Mouse (Mus musculus): ENCODE results near the gene Bpifb5. TPM values are rescaled to one million over a fixed set of nuclear protein-coding genes. Genes with fewer than 3 reads are reported as not detected.
"Not testable (repeated sequence)": the region's sequence is repeated elsewhere in the genome, so short reads cannot be mapped to it uniquely, and the experiment has no call there.

Bpifb5 gene
- total RNA-seq, 2 experiments from 2014 or later = not detected

DNA sequence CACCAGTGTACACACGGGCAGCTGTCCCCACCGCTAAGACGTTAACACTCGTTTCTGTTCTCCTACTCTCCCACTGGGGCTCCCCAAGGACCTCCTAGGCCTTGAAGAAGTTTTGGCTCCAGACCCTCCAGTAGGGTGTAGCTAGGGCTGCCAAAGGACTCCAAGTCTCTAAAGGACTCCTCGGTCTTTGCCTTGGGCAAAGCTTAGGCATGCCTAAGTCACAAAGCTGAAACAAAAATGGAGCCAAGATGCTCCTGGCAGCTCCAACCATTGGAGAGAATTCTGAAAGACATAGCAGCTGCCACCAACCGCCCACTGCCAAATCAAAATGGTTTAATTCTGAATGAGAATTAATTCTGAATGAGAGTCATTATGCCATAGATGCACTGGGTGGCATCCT lies 9.9 kb downstream of the Bpifb5 start:
- no peak for ATAC-seq (ENCODE audit: poor library complexity, severe bottlenecking)

DNA sequence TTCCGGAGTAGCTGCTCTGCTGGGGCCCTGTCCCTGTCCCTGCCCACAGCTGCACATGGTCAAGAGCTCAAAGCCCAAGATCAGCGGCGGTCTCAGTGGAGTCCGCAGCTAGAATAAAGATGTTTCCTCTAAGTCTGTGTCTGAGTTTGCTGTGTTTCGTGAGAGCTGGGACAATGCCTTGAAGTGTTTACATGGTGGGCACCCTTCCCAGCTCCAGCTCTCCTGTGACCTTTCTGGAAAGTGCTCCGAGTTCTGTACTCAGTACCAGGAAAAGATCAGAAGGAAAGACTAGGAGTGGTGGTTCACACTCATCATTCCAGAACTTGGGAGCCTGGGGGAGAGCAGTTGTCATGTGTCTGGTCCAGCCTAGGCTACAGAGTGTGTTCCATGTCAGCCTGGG lies 17.2 kb downstream of the Bpifb5 start:
- no peak for ATAC-seq (ENCODE audit: poor library complexity, severe bottlenecking)

DNA sequence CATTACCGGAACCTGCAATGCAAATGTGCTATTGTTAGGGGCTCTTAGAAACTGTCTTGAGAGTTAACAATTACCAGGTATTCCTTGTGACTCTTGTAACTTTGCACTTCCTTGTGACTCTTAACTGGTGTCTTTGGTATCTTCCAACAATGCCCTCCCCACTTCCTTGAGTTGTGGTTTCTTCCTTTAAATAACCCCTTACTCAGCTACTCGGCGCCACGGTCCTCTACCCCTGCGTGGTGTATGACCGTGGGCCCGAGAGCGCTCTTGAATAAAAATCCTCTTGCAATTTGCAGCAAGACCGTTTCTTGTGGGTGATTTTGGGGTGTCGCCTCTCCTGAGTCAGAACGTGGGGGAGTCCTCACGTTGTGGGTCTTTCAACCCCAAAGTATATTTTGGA lies 19.2 kb downstream of the Bpifb5 start:
- ATAC-seq (ENCODE audit: poor library complexity, severe bottlenecking) = not testable (repeated sequence)

DNA sequence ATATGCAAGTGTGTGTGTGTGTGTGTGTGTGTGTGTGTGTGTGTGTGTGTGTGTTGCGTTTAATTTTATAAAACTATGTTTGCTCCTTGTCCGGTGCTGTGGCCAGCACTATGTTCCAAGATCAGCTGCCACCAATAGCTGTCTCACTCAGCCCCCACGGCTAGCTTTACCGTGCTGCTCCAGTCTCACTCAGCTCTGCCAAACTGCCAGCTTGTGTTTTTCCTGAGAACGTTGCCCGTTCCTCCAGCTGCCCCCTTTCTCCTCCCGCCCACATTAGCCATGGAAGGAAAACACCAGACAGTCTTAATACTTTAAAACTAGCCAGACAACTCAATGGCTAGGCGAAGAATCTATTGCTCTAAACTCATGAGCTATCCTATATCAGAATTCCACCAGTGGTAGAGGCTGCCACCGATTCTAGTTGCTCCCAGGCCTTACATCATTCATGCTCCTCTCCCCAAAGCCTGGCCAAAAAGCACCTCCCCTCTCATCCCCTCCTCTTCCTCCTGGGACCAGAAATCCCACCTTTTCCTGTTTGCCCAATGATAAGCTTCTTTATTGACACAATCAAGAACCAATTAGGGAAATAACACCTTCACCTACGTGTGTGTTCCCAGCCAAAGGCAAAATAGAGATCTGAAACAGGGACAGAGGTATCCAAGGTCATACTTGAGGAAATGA lies 20.0 kb downstream of the Bpifb5 start:
- no peak for ATAC-seq (ENCODE audit: poor library complexity, severe bottlenecking)

DNA sequence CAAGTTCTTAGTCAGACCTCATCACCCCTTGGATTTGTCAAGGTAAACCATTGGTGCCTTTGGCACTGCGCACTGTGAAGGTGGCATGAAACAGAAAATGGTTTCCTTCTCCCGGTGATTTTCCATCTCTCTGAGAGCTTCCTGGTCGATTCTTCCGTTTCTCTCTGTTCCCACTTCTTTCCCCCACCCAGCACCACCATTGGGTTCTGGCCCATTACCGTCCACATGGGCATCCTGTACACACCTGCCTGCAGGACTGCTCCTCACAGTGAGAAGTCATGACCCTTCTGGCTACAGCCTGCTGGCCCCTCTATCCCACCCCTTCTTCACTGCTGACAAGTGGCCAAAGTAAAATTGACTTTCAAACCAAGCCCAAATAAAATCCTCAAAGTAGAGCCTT lies 21.8 kb downstream of the Bpifb5 start:
- no peak for ATAC-seq (ENCODE audit: poor library complexity, severe bottlenecking)

DNA sequence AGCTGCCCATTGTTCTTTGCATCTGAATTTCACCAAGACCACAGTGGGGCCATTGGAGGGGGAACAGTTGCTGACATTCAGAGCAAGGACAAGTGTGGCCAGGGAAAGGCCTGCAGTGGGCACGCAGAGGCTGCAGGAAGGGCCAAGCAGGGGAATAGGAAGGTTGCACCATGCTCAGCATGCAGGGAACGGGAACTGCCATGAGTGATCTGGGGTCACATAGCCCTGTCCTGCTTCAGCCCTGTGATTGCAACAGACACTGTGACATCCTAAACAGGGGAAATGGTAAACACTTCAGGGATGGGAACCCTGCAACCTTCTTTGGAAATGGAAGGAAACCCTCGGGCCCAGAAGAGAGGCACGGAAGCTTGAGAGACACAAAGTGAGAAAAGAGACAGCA lies 31.7 kb downstream of the Bpifb5 start:
- ATAC-seq (ENCODE audit: poor library complexity, severe bottlenecking) = peak; percentile 82

DNA sequence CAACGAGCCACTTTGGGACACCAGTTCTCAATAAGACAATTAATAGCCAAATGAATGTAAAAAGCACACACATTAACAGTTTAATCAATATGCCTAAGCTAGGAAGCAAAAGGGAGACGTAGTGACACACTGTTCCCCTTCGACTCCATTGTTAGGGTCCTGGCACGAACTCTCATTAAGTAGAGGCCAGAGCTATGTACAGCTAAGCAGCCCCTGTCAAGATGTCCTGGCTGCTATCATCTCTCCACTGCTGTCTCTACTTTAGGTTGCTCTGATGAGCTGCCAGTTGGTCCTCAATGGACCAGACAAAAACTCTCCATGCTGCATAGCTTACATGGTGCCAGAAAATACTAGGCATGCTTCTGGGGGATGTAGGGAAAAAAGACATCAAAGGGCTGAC lies 32.2 kb downstream of the Bpifb5 start:
- ATAC-seq (ENCODE audit: poor library complexity, severe bottlenecking) = no peak

DNA sequence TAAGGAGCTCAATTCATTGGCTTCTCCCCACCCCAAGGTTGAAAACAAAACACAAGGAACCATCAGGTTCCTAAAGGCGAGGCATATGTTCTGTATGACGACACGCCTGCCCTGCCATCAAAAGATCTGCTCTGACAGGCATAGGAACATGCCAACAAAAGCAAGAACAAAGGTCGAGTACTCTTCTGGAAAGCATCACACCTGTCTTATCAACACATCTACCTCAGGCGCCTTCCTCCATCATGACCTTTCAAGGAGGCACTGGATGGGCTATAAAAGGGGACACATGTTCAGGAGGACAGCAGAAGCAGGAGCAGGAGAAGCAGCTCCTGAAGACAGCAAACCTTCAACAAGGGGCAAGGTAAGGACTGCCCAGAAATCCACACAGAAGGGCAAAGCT lies 34.0 kb downstream of the Bpifb5 start, which contains the start of gene Bpifb9a:
Bpifb9a (plus strand) TSS at position 301 of the 400 bp plus-strand sequence.
- not testable (repeated sequence) for ATAC-seq (ENCODE audit: poor library complexity, severe bottlenecking)

DNA sequence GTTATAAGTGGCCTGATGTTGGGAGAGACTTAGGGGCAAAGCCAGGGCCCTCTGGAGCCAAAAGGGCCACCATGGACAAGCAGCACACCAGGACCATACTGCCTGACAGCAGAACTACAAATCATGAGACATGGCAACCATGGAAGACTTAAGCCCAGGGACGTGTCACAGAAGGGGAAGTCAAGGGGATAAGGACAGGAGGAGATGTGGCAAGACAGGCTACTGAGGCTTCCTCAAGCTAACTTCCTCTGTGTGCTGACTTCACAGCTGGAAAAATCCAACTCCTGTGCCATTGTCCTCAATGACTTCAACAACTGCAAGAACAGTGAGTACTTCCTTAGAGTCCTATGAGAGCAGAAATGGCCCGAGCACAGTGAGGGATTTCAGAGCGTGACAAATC lies 40.9 kb downstream of the Bpifb5 start:
- peak; percentile 96 for ATAC-seq (ENCODE audit: poor library complexity, severe bottlenecking)

Other genes starting within 250 kb of the Bpifb5 start
- gene Bpifa6, start 248.8 kb upstream of the Bpifb5 start, total RNA-seq (2015) = not detected in 2 replicates
- gene Bpifa6, start 248.8 kb upstream of the Bpifb5 start, total RNA-seq (2017) = not detected in 2 replicates
- not detected in 2 replicates for gene Bpifa2, start 215.5 kb upstream of the Bpifb5 start, total RNA-seq (2015)
- gene Bpifa2, start 215.5 kb upstream of the Bpifb5 start, total RNA-seq (2017) = not detected in 2 replicates
- not detected in 2 replicates for gene Bpifa3, start 93.4 kb upstream of the Bpifb5 start, total RNA-seq (2015)
- not detected in 2 replicates for gene Bpifa3, start 93.4 kb upstream of the Bpifb5 start, total RNA-seq (2017)
- not detected in 2 replicates for gene Bpifa1, start 80.9 kb upstream of the Bpifb5 start, total RNA-seq (2015)
- gene Bpifa1, start 80.9 kb upstream of the Bpifb5 start, total RNA-seq (2017) = not detected in 2 replicates
- gene Bpifa5, start 61.1 kb upstream of the Bpifb5 start, total RNA-seq (2015) = not detected in 2 replicates
- gene Bpifa5, start 61.1 kb upstream of the Bpifb5 start, total RNA-seq (2017) = not detected in 2 replicates
- not detected in 2 replicates for gene Bpifb1, start 32.9 kb upstream of the Bpifb5 start, total RNA-seq (2015)
- gene Bpifb1, start 32.9 kb upstream of the Bpifb5 start, total RNA-seq (2017) = not detected in 2 replicates
- gene Bpifb9a, start 34.1 kb downstream of the Bpifb5 start, total RNA-seq (2015) = not detected in 2 replicates
- not detected in 2 replicates for gene Bpifb9a, start 34.1 kb downstream of the Bpifb5 start, total RNA-seq (2017)
- not detected in 2 replicates for gene Bpifb9b, start 83.5 kb downstream of the Bpifb5 start, total RNA-seq (2015)
- not detected in 2 replicates for gene Bpifb9b, start 83.5 kb downstream of the Bpifb5 start, total RNA-seq (2017)
- gene Cdk5rap1, start 149.3 kb downstream of the Bpifb5 start, total RNA-seq (2015) = 6.5 and 9.8 TPM in 2 replicates
- 12.9 and 13.5 TPM in 2 replicates for gene Cdk5rap1, start 149.3 kb downstream of the Bpifb5 start, total RNA-seq (2017)
- 0.22 and 0.62 TPM in 2 replicates for gene Snta1, start 184.4 kb downstream of the Bpifb5 start, total RNA-seq (2015)
- 1.1 and 1.4 TPM in 2 replicates for gene Snta1, start 184.4 kb downstream of the Bpifb5 start, total RNA-seq (2017)
- 13.7 and 19.1 TPM in 2 replicates for gene Cbfa2t2, start 212.7 kb downstream of the Bpifb5 start, total RNA-seq (2015)
- 7.5 and 22.8 TPM in 2 replicates for gene Cbfa2t2, start 212.7 kb downstream of the Bpifb5 start, total RNA-seq (2017)